Mouse (Mus musculus) right cerebral cortex, postnatal 10 days (tissue): ENCODE measurements at regions not wholly inside any gene's neighbourhood (a gene's known extent, or its start where the extent isn't known, plus 50 kb on each side); places are given as distances from the start of the nearest gene placed in this dataset.
A peak's percentile ranks its signal among the peaks of the same experiment; 100 is the strongest.

Source experiments
- DNase-seq, 2 experiments: peaks; one replicate each; pipeline ENCODE4 v3.0.0; 2021; ENCODE audit warnings: low spot score in 2 of 2

DNA sequence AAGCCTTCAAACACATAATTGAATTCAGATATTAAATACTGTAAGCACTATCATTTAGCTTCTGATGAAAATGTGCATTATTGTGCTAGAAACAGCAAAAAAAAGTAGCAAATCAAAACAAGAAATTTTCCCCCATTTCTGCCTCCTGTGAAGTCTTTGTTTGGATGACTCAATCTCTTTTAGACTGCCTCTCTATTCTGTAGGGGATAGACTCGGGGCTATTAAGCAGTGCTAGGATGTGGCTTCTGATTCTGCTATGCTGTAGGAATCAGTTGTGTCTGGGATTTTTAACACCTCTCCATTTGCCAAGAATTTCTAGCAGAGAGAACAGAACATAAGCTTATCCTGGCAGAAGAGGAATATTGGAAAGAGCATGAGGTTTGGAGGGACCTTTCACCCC lies 775.2 kb downstream of the Tmem114 start:
- no peak for DNase-seq

DNA sequence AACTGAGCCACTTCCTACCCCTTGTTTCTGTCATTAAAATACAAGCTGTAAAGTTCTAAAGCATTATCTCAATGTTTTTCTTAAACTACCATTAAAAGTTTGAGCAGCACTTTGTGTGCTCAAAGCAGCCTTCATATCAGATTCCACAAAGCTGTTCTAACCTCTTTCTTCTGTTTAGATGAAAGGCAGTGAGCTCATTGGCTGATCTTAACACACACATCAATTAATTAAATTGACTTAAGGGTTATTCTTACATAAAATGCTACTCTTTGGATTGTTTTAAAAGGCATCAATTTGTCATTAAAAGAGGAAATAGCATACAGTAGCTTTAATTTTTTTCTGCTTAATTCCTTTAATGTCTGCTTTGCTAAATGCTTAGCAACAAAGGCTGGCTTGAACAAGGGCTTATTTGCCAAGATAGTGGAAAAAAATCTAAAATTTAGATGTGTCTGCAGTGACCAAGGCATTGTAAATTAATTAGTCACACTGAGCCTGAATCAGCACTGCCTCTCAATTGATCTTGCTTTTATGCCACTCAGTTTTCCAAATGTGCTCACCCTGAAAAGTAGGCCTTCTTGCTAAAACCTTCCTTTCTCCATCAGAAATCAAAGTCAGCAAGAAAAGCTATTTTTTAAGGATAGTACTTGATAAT lies 777.5 kb downstream of the Tmem114 start:
- DNase-seq, result no peak

DNA sequence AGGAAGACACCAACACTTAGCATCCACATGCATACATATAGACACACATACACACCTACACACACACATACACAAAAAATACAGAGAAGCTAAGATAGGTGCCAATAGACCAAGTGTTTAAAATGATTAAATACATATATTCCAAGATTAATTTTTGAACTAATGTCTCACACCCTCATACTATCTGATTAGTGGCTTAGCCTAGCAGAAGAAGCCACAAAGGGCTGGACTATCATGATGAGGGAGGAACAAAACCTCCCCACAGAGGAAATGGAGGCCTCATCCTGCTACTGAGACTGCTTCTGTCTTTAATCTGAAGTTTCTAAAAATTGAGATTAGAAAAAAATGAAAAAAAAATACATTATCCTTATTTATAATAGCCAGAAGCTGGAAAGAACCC lies 780.6 kb downstream of the Tmem114 start:
- DNase-seq, result no peak

DNA sequence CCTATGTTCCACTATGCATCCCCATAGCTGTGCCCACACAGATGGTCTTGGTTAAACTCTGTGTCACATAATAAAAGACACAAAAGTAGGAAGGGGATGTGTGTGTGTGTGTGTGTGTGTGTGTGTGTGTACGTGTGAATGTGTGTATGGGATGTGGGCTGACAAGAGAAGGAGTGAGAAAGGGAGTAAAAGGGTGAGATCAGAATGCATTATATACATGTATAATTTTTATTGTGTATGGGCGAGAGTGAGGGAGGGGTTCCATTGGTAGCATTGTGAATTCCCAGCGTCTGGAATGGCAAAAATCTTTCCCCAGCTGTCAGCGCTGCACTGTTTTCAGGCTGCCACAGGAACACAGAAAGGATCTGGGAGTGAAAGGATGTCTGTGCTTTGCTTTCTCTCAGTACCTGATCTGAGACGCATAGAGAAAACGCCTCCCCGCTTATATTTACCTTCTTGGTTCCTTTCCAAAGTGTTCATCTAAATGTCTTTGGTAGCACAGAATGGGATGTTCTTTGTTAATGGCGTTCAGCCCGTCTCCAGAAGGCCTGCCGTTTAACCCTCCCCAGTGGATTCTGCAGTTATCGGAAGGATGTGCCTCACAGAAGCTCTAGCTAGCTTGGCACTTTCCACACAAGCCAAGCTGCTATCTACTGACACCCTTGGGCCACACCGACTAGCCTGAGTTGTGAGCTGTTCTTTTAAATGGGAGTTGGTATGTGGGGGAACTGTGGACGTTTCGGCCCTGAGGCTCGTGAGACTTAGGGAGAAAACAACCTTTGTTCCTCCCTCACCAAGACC lies 785.8 kb downstream of the Tmem114 start:
- peak; percentile 30 to 32 for DNase-seq

DNA sequence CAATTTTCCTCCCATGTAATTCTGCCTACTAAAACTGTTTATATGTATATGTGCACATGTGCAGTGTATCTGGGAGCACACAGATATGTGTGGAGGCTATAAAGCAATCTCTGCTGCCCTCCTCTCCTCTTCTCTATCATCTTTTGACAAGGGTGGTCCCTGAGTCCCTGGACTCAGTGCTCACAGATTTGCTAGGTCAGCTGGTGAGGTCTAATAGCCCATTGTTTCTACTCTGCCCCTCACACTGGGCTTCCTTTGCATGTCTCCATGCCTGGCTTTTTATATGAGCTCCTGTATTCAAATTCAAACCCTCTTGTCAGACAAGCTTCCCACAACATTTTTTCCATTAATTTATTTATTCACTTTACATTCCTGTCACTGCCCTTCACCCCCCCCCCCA lies 786.9 kb downstream of the Tmem114 start:
- no peak for DNase-seq

DNA sequence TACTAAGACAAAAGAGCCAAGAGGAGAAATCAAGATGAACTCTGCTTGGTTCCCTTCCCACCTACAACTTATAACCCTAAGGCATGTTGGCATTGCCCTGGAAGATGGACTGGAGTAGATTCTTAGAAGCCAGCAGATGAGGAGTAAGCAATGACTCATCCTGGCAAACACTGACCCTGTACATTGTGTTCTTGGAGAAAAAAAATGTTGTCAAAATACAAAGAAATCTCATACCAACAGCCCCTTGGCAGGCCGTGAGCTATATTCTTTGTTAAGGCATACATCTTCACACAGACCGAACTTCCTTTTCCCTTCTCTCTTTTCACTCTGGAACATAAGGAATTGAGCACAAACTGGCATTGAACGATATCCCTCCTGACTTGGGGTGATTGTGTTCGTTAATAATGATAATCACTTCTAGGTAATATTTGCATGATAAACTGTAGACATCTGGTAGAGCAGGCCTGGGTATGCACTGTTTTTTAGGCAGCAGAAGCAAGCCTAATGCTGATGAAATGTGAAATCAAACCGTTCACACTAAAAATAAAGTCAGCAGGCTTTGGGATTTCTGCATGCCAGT lies 787.7 kb downstream of the Tmem114 start:
- no peak for DNase-seq

DNA sequence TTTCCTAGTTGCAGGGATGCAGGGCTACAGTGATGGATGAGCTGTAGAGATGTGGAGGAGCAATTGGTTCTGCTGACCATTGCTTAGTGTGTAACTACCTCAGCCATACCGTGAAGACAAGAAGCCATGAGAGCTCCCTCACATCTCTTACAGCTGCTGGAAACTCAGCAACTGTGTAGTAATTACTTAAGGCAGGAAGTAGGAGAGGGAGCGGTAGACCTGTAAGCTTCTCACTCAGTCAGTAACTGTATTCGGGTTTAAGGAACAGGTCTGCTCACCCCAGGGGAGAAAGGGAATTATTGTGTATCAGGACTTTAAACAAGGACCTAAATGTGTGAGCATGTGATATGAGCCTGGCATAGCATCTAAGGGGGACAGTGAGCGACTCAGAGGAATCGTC lies 788.6 kb downstream of the Tmem114 start:
- DNase-seq, result no peak

DNA sequence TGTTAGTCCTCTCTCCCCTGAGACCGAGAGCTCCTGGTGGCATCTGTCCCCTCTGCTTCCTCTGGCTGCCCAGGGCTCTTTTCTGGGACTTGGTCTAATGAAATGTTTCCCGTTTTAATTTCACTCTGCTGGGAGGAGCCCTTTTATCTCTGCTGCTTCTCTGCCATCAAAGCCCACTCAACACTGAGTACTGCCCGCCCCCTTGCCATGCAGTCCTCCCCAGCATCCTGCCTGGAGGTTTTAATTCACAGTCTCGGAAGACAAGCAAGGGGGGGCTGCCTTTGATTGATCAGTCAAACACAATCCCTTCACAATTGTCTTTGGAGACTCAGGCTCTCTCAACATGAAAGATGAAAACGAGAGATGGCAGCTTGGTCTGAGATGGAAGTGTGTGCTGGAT lies 792.5 kb downstream of the Tmem114 start:
- no peak for DNase-seq

DNA sequence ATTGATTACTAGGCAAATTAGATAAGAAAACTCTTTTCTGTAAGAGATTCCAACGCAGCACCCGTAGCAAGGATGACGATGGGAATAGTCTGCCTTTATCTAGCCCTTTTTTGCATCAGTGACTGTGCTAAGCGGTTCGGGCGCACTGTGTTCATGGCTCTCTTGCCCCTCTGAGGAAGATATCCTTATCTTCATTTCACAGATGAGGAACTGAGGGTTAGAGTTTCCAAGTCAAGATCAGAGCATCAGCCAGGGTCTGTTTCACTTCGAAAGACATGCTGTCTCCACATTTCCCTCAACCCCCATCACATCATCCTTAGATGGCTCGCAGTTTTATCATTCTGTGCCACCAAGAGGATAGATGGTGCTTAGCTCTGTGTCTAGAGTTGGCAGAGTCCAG lies 796.6 kb downstream of the Tmem114 start:
- DNase-seq, result no peak

DNA sequence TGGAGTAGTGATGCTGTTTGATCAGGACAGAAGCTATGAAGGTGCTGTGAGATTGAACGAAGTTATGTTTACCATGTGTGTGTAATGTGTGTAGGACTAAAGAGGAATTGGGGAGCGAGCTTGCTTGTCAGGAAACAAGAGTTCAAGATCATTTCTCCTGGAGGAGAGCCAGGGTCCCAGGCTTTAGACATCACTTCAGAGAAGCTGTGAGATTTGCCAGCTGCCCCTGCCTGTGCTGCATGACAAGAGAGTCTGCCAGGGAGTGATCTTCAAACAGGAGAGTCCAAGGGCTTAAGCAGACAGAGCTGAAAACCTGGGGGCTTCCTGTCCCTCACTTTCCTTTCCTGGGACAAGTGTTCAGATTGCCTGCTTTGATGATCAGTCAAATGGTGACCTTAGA lies 818.3 kb downstream of the Tmem114 start:
- no peak for DNase-seq

DNA sequence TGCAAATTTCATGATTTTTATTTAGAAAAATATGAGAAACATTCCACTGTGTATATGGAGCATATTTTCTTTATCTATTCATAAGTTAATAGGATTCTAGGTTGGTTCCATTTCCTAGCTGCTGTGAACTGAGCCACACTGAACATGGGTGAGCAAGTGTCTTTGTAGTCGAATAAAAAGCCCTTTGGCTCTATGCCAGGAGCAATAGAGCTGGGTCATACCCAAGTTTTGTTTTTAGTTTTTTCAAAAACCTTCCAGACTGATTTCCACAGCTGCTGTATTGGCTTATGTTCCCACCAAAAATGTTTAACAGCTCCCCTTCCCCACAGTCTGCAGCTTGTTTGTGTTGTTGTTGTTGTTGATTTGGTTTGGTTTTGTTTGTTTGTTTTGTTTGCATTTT lies 822.5 kb downstream of the Tmem114 start:
- DNase-seq, result no peak

DNA sequence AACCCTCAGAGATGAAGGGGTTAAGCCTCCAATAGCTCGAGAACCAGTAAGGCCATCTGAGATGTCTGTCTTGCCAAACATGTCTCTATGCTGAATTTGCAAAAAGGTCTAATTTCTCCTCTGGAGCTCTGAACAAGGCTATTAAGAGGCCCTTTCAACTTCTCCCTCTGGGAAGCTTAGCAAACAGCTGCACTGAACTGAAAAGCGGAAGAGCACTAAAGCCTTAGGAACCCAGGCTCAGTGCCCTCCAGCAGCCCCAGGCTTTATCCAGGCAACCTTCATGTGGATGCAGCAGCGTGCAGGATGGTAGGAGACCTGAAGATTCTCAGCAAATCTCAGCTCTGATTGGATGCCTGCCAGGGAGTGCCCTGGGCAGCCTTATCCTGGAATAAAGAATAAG lies 850.1 kb downstream of the Tmem114 start:
- DNase-seq, result peak in 1 of 2 experiments; percentile 23

DNA sequence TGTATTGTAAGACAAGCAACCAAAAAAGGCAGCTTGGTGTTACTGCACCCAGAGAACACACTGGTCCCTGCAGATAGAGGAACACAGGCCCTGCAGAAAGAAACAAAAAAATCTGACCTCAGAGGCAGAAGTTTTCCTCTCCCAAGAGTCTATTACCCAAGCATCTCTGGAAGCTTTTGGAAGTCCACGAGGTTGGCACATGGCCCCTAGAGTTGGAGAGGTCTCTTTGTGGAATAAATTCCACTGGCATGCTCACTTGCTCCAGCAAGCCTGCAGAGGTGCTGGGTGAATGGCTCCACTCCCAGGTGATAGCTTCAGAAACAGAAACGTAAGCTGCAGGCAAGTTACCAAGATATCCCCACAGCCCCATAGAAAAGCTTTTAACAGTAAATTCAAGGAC lies 864.1 kb downstream of the Tmem114 start:
- DNase-seq, result no peak

DNA sequence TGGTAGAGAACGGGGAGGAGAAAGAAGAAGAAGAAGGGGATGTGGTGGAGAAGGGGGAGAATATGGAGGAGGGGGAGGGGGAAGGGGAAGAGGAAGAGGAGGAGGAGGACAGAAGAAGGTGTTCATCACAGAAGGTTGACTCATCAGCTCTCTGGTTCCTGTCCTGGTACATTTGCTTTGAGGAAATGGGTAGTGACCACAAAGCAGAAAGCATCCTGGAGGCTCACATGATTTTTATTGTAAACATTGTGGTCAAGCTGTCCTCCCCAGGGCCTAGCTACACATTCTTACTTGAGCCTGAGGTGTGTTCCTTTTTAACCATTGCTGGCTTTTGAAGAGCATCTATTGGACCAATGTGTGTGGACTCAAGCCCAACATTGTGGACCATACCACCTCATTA lies 865.8 kb downstream of the Tmem114 start:
- no peak for DNase-seq

DNA sequence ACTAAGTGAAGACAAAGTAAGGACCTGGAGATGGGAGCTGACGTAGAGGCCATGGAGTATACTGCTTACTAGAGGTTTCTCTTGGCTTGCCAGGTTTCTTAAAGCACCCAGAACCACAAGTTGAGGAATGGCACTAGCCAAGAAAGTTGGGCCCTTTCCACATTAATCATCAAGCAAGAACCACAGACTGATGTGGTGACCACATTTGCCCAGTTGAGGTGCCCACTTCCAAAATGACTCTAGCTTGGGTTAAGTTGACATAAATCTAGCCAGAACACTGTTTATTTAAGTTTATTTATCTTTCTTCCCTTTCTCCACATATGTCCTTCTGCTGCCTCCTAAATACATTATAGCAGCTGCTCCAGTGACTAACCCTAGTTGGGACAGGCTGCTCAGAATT lies 866.3 kb downstream of the Tmem114 start:
- no peak for DNase-seq

DNA sequence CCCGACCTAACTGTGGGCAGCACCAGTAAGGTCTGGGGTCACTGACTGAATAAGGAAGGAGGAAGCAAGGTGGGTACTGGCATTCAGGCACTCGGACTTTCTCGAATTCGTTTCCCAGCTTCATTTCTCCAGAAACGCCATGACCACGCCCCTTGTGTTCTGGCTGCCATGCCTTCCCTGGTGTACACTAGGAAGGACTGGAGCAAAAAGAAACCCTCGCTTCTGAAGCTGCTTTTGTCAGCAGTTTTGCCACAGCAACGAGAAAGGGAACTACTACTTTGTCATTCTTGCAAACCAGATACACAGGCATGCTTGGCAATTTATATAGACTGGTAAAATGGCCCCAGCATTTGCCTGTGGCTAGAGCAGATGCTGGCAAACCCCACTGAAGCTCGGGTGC lies 869.0 kb downstream of the Tmem114 start:
- DNase-seq, result no peak

DNA sequence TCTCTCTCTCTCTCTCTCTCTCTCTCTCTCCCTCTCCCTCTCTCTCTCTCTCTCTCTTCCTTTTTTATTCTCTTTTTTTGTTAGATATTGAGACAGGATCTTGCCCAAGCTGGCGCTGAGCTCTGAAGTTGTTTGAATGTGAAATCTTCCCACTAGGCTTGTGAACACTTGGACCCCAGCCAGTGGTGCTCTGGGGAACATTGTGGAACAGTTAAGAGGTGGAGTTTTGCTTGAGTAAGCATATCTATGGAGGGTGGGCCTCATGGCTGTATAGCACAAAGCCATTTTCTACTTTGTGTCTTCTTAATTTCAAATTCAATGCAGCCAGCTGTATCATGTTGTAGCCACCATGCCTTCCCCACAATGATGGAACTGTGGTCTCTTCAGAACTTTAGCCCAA lies 875.4 kb downstream of the Tmem114 start:
- DNase-seq, result peak in 1 of 2 experiments; percentile 23

DNA sequence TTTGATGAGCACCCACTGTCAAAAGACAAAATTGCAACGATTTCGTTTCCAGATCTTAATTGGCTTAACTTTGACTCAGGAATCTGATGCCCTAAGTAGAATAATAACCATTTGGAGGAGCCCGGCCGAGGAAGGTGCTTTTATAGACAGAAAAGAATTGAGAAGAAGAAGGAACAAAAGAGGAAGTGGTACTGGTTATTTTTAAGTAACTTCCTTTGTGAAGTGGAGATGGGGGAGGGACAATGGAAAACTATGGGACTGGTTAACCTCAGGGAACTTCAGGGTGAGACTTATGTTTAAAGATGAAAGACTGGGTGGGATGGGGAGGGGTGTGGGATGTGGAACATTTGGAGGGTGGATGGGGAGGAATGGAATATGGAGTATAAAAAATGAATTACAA lies 880.9 kb downstream of the Tmem114 start:
- no peak for DNase-seq

DNA sequence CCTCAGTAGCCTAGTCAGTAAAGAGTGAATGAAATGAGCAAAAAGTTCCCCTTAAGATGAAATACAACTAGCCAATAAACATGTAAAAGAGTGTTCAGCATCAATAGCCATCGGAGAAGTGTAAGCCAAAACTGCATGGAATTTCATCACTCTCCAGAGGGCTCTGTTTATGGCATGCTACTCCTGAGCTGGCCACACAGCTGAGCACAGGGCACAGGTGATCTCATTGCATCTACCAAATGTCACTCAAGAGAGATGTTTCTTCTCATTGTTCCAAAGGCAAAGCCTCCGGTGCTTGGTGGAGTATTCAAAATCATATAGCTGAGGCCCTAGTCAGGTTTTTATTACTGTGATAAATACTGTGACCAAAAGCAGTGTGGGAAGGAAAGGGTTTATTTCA lies 895.1 kb downstream of the Tmem114 start:
- no peak for DNase-seq

DNA sequence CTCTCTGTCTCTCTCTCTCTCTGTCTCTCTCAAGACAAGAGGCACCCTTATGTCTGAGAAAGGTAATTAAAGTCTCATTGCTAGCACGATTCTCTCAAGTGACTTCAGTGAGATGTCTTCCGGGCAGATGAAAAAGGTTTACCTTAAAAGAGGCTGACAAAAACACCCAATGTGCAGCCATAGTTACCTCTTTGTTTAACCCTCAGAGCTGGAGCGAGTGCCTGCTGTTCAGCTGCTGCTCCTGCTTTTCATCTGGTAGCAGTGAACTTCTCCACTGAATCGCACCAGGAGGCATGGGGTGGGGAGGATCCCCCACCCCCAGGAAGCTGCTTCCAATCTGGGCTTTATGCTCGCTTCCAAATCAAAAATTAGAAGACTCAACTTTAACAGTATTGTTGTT lies 896.0 kb downstream of the Tmem114 start:
- peak in 1 of 2 experiments; percentile 23 for DNase-seq

DNA sequence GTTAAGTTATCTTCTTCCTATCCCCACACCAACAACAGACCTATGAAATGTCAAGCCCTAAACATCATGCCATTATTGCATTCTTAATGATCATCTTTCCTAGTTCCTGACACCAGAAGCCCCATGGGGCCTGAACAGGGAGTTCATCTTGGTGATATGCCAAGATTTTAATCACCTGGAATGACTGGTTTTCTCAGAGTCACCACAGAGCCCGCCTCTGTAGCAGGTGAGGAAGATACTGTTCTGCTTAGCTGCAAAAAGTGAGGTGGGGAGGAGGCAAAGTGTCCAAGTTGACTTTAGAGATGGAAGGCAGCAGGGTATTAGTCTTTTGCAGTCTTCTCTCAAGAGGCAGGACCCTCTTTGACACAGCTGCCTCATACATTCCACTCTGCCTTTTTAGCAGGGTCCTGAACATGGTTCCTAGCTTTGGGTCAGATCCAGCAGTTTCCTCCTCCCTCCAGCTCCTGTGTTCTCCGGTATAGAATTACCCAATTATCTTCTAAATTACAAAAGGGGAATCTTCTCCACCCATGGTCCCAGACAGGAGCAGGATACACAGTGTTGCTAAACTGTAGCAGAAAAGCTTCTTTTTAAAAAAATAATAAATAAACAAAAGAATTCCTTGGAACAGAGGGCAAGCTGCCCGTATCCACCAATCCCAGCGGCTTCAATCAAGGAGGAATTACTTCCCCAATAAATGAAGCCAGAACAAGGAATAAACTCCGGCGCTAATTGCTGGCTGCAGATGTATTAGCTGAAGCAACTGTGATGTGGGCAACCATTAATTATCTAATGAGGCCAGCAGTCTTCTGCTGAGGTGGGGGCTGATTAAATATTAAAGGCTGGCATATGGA lies 896.8 kb downstream of the Tmem114 start:
- DNase-seq, result peak in 1 of 2 experiments; percentile 23

DNA sequence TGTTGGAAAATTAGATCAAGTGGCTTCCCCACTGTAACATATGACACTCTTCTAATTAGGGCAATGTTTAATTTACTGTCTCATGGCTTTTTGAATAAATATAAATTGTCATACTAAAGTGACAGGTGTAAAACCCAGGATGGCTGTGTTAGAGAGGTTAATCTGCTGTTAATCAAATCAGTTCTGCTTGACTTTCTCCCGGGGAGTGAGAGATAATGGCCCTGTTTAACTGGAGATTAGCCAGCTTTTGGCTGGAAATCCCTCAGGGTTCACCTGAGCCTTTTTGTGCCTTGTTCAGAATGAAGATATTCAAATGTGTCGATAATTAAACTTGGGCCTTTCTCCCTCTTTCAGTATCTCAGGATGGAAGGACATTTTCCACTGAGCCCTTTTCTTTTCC lies 906.2 kb downstream of the Tmem114 start:
- no peak for DNase-seq
